Mouse (Mus musculus) layer of hippocampus, postnatal 36 days (tissue): Measurements from ENCODE around the gene Atg2b. TPM values are rescaled to one million over a fixed set of nuclear protein-coding genes. Genes with fewer than 3 reads are reported as not detected.
A peak's percentile ranks its signal among the peaks of the same experiment; 100 is the strongest.

Experiments
- DNase-seq, 2 experiments: peaks; one replicate each; pipeline ENCODE4 v3.0.0; 2022
- total RNA-seq, 2 experiments: library from RNA; stranded (reverse); gene quantifications; 2 replicates each; pipeline ENCODE4 v1.2.3; 2021

Gene Atg2b
- total RNA-seq, 2 experiments from 2014 or later: 44.9 to 47.7 TPM

DNA sequence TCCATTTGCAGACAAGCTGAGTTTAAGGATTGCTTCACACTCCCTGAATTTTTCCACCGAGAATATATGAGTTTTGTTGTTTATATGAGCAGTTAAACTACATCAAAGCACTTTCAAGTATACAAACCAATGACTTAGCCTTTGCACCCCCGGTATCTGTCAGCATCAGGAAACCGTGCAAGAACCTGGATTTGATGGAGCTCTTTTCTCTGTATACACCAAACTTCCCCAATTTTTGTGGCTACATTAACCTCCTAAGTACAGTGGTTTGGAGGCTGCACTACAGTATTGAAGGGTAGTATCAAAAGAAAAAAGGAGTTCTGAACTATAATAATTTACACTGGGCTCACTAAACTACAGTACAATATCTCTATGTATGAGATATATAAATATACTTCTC lies 6.2 kb downstream of the Atg2b start:
- DNase-seq: no peak

DNA sequence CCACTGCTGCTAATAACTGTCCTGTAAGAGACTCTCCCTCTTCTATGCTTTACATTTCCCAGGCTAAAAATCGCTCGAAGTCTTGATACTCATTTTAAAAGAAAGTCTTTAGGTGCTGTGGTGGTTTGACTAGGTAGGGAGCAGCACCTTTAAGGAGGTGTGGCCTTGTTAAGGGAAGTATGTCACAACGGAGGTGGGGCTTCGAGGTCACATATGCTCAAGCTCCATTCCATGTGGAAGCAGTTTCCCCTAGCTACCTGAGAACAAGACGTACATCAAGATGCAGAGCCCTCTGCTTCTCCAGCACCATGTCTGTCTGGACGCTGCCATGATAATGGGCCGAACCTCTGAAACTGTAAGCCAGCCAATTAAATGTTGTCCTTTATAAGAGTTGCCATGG lies 6.8 kb downstream of the Atg2b start:
- no peak for DNase-seq

DNA sequence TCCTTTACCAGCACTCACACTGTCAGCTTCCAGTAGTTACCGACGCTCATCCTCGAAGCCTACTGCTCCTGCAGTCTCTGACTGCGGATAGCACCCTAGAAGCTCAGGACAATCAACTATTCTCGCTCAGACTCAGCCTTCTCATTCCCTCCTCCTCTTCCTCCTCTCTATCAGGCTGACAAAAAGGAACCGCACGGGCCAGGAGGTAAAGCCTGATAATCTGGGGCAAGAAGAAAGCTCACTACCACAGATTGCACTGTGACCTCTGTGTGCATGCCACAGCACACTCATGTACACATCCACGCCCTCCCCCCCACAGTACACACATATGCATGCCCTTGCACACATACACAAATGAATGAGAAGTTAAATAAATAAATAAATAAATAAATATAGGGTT lies 8.7 kb downstream of the Atg2b start:
- DNase-seq: no peak

DNA sequence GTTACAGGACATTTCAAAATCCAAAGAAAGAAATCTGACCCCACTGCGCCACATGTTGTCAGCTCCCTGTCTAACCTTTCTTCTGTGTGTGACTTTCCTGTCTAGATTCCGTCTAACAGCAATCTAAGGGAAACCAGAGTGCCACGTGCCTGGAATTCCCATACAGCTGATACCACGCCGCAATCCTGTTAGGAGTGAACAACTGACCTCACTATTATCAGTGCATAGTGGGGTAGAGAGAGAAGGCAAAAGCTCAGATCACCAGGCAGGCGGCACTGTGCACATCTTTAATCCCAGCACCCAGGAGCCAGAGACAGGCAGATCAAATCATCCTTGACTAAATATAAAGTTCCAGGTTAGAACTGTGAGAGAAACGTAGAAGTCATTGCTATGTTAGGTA lies 29.2 kb downstream of the Atg2b start:
- no peak for DNase-seq

DNA sequence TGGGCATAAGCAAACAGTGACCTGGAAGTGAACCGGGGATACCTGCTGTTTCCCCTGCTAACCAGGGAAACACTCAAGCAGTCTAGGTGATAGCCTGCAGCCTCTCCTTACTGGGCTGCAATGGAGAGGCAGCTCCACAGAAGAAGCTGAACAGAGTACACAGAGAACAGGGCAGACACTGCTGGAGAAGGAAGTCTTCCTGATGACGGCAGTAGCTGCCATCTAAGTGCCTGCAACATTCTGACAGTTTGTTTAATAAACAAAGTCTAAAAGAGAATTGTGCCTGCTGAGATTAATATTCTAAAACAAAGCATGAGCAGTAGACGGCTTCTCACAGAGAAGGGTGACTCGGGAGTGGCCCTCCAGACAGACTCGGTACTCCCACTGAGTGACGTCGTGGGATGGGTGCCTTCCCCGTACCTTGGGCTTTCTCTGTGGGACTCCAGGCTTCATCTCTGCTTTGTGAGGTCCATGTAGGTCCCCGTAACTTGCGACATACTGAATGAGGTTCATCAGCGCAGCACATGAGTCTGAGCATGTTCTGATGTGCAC lies 42.2 kb downstream of the Atg2b start:
- DNase-seq: no peak

DNA sequence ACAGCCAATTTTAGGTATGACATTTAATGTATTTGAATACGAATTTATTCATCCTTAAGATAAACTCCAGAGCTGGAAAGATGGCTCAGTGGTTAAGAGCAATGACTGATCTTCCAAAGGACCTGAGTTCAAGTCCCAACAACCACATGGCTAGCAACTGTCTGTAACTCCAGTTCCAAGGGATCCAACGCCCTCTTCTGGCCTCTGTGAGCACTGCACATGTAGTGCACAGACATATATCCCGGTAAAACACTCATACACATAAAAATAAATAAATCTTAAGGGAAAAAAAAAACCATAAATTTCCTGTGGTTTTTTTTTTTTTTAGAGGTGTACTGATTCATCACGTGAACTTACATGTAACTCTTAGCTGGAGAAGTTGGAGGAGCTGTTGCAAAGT lies 47.5 kb downstream of the Atg2b start:
- no peak for DNase-seq

DNA sequence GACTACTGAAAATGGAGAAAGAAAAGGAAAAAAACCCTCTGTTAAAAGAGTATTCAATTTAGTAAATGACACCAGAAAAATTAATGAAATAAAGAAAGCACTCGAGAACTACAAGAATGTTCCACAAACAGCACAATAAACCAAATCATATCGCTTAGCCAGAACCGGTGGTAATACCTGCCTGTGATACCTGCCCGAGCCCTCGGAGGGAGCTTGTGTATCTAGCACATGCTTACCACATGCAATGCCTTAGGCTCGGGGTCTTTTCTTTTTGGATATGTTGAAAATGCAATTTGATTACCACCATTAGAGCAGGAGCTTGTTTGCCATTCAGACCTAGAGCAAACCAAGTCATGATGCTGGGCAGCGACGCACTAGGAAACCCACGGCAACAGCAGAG lies 48.5 kb downstream of the Atg2b start:
- DNase-seq: no peak

DNA sequence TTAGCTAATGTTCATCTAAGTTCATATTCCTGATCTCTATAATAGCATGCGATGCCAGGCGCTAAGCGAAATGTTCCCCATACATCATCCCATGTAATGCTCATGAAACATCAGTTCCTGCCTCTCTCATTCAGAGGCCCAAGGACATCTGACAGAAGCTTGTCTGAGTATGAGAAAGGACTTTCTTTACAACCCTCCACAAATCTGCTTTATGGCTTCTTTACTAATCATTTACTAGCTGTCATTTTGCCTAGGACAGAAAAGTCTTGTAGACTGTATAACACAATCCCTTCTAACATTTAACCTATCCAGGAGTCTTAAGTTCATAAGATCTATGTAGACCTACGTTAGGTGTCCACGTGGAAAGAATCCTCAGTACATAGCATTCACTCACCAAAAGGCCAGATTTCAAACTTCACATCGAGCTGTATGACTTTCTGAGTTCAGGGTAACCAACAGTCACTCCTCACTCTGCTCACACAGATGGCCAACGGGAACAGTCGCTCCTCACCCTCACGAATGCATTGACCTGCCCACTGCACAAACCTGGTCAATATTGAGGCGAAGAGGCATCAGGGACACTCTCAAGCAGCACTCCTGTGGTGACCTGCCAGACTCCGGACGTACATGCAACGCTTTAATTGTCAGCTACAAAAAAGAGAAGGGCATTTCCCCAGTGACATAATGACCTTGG lies 50.5 kb downstream of the Atg2b start:
- DNase-seq: no peak

DNA sequence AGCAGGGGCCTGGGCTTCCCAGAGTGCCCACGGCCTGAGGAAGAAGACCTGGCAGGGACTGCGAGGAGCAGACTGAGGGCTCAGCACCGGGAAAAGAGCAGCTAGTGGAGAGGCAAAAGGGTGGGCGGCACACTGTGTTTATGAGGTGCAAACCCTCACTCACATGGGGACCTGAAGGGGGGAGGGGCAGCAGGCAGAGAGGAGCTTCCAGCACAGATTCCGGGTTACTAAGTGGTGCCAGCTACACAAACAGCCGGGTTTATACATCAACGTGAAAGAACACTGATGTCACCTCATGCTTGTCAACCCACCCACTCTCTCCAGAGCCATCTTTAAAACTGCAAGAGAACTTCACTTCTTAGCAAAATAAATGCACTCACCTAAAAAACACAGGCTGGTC lies 59.2 kb downstream of the Atg2b start:
- peak in 1 of 2 experiments; percentile 25 for DNase-seq

DNA sequence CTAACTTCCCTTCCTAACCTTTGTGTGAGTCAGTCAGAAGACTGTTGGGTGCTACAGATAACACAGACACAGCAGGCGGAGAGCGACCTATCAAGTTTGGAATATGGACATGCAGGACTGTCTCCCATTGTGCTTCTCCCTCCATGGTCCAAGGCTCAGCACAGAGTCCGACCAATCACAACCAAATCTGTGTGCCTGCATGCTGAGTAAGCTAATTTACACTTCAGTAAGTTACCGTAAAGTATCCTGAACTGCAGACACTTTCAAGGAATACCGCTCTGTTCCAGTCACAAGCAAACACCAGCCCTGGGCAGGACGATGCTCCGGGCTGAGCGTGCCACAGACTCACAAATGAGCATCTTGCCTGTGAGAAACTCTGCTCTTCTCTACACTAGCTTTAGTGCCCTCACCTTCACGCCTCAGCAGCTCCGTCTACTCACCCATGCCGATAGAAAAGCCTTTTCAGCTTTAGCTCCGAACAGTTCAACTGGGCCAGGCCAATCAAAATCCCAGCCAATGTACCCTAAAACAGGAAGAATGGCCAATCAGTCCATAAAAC lies 62.0 kb downstream of the Atg2b start:
- no peak for DNase-seq

DNA sequence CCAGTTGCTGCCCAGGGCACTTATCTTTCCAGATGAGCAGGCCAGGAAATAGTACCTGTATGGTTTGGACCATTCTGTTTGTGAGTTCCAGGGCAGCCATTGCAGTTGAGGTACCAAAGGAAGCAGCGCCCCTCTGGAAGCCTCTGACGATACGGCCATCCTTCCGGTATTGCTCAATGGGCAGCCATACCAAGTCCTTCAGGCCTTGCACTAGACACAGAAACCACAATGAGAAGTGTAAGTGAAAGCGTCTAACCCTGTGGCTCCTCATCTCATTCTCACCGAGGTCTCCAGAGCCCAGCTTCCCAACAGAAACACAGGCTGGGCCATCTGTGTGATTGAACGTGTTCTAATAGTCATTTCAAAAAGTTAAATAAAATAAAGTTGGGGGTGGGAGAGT lies 63.0 kb downstream of the Atg2b start:
- no peak for DNase-seq

DNA sequence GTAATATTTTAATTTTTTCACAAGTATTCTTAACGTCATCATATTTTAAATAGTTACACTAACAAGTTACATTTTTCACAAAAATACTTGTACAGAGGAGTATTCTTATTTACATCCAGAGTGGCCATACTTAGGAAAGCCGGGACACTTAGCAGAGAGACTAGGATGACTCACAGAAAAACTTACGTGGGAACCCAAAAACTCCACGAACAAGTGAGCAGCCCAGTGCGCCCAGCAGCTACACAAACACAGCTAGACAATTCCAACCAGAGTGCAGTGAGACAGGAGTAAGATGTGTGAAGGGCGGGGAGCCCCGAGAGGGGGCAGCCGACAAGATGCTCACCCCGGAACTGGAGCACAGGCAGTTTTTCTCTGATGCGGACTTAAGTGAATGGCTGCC lies 71.5 kb downstream of the Atg2b start:
- no peak for DNase-seq

DNA sequence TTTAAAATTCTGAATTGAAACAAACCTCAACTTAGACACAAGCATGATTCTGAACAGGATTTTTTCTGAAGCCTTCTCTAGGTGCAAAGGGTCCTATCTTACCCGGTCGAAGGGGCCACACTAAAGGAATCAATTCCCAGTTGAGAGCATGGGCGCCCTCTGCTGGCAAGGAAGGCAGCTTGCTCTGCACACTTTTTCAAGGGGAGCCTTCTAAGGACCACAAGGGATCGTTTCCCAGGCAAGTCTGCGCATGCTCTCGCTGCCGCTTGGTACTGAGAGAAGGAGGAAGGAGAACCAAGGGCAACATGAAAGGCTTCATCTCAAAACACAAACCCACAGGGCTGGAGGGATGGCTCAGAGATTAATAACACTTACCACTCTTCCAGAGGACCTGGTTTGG lies 73.3 kb downstream of the Atg2b start:
- peak; percentile 47 to 62 for DNase-seq

DNA sequence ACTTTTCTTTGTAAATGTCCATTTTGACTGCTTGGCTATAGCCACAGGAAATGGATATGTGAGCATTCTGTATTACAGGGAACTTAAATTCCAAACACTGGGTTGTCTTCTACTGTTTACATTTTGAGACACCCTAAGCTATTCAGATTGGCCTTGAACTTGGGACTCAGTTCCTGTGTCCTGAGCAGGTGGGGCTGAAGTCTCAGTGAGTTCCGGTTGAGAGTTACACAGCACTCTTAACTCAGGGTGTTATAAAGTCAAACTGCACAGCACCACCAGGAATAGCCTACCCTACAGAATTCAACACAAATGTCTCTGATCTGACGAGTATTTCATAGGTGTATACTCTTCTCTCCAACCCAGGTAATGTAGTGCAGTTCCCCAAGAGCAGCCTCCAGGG lies 74.0 kb downstream of the Atg2b start:
- DNase-seq: no peak

DNA sequence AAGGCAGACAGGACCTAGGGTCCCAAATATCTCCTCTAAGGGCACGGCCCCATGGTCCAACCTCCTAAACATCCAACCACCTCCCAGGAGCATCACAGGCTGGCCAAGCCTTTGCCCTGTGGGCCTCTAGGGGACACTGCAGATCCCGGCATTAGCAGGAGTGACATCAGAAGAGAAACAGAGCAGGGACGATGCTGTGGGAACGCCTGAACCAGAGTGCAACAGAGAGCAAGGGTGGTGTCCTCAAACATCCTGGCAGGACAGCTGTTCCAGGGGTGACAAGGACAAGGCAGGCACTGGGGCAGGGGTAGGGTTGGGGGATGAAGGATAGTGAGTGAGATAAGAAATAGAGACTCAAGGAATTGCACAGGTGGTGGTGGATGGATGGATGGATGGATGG lies 78.1 kb downstream of the Atg2b start:
- no peak for DNase-seq

DNA sequence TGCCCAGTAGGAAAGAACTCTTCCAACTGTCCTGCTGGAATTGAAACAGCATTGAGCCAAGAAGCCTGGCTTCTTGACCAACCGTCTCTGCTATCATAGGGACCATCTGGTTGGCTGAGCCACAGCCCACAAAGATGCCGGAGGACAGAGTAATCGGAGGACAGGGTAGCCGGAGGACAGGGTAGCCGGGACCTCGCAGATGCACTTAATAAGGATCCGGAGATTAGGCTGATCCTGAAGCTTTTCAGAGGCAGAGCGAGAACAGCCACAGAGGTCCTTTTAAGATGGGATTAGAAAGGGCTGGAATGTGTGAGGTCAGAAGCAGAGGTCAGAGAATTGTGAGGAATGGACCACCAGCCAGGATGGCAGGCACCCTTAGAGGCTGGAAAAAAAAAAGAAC lies 79.8 kb downstream of the Atg2b start:
- DNase-seq: no peak

DNA sequence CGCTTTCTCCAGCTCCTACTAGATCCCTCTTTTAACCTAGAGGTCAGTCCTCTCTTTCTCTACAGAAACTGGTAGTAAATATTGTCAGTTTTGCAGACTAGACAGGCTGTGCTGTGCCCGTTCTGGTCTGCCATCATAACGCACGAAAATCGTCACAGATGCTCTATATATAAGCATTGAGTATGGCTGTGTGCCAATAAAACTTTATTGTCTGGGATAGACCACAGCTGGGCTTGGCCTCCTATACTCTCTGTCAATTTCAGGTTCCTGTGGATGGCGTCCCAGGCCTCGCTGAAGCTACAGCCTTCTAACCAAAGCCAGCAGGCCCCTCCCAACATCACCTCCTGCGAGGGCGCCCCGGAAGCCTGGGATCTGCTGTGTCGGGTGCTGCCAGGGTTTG lies 81.1 kb downstream of the Atg2b start:
- DNase-seq: no peak

DNA sequence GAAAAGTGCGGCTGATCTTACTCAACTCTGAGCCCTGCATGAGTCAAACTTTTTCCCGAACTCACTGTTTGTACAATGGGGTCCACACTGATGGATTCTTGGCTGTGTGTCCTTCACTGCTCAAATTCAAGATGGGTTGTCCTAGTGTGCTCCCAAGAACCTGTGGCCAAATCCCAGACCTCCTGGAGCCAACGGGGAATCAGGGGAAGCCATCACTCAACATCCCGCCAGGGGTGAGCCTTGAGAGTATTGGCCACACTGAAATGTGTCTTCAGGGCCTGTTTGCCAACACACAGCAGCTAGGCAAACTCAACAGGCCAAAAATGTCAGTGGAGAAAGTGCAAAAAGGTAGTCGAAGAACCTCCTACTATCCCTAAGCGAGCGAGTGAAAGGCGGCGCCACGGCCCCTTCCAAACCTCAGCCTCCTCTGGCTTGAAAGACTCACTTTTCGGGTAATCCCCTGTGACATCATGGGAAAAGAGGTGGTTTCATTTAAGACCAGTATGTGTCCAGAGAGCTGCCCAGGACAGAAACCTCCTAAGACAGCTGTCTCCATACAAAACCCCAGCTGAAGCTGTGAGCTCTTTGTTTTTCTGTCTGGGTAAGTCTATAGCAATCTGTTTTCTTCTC lies 82.3 kb downstream of the Atg2b start, which contains the start of gene Bdkrb1:
Bdkrb1 (plus strand) TSS at position 505 of the 630 bp plus-strand sequence.
- no peak for DNase-seq

DNA sequence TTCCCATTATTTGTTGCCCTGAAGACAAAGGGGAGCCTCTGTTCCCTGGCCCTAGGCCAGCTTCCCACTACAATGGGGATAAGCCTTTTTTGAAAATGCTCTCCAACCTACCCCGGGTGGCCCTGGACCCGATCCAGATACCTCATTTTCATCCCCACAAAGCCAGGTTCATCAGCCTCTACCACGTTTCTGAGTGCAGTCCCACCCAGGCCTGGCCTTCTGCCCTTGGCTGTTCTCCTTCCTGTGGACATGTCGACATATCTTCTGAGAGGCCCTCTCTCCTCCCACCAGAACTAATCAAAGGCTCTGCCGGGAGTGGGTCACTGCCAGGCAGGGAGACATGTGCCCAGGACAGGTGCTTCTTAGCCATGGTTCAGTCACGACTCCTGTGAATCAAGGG lies 83.4 kb downstream of the Atg2b start:
- DNase-seq: no peak

DNA sequence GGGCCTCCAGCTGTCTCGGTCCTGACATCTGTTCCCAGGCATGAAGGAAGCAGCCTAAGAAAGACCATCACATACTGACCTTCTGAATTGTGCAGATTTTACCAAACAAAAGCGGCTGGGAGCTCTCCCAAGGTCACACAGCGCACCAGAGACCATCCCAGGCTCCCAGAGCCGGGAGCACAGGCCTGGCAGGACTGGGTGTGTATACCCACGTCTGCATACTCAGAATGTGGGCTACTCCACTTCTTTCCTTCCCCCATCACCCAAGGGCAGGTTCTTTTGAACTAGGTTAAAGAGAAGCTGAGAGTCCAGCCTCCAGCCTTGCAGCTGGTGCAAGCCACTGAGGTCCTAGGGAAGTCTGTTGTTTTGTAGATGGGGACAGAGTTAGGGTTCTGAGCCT lies 85.9 kb downstream of the Atg2b start:
- DNase-seq: no peak

DNA sequence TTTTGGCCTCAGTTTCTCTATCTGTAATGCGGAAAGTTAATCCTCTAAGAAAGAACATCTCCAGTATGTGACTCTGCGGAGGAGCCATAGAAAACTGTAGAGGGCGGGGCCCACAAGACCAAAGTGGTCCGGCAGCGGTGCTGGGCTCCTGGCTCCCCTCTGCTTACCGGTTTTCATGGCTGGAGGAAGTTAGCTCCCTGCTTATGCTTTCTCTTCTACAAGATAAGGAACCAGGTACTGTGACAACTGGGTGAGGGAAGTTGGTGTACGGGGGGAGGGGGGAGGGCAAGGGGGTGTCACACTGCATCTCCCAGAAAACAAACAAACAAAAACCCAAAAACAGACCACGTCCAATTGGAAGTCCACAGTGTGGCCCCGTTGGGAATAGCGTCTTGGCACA lies 86.5 kb downstream of the Atg2b start:
- no peak for DNase-seq

DNA sequence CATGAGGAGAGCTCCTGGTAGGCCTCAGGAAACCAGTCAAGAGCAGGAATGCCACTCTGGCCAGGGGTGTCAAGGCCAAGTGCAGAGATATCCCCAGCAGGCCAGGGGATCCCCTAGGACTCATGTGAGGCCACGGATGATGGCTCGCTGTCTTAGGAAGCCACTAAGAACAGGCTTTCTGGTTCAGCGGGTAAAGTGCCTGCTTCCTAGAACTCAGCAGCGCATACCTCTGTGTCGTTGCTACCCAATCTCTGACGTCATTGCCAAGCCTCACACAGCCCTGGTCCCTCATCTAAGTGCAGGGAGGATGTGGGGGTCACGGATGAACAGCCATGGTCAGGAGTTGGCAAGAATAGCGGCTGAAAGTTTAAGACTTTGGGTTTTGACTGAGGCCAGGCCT lies 87.9 kb downstream of the Atg2b start:
- no peak for DNase-seq

DNA sequence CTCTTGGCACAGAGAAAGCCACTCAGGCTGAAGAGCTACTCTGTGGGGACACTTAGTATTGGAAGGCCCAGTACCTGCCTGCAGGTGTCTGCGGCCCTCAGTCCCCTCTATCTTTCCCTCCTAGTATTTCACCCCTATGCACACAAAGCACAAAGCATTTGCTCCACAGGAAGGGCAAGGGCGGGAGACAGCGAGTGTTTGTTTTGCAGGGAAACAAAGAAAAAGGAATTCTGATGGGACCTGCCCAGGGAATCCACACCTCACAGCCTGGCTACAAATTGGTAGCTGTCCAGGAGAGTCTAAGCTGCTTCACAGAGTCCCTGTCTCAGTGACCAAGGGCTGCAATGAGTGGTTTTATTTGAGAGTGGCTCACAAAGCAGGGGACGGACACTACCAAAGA lies 91.5 kb downstream of the Atg2b start:
- DNase-seq: no peak

DNA sequence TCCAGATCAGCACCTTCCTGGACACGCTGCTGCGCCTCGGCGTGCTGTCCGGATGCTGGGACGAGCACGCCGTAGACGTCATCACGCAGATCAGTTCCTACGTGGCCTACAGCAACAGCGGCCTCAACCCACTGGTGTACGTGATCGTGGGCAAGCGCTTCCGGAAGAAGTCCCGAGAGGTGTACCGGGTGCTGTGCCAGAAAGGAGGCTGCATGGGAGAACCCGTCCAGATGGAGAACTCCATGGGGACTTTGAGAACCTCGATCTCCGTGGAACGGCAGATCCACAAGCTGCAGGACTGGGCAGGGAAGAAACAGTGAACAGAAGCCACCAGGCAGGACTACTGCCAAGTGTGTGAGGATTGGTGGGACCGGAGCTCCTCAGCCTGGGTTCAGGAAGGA lies 92.7 kb downstream of the Atg2b start:
- no peak for DNase-seq
